Mouse (Mus musculus) spleen, postnatal 10 days (tissue): Measurements from ENCODE around the gene Pigw.
A peak's percentile ranks its signal among the peaks of the same experiment; 100 is the strongest.
"Not testable (repeated sequence)": the region's sequence is repeated elsewhere in the genome, so short reads cannot be mapped to it uniquely, and the experiment has no call there.

Source experiments
- DNase-seq, 2 experiments: peaks; one replicate each; pipeline ENCODE4 v3.0.0; 2021 to 2022; ENCODE audit warnings: low spot score in 2 of 2

The Pigw gene

GRCm38 (mm10) chr11:84879007-84879771 is 896 bp downstream of the Pigw start:
- DNase-seq, result no peak

GRCm38 (mm10) chr11:84876020-84876419 is 4.1 kb downstream of the Pigw start:
- not testable (repeated sequence) for DNase-seq

DNA sequence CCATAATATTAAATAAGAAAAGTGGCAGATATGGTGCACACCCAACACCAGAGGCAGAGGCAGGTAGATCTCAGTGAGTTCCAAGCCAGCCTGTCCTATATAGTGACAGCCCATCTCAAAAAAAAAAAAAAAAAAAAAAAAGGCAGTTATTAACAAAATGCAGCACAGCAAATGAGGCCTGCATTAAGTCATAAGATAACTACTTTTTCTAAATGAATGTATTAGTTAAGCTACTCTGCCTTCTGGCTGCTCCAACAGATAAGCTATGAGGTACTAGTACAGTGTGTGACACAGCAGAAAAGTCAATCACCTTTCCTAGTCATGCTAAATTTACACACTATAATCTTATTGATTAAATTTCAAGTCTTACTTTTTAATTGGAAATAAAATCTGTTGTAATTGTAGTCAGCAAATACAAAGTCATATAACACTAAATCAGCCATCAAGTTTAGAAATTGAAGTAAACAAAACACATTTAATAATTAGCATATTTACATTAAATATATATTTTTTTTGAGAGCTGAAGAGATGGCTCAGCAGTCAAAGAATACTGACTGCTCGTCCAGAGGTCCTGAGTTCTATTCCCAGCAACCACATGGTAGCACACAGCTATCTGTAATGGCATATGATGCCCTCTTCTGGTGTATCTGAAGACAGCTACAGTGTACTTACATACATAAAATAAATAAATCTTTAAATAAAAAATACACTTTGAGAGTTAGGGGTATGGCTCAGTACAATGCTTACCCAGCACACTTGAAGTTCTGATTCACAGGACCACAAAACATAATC is 6.8 kb downstream of the Pigw start:
- DNase-seq, result no peak

- DNase-seq, result no peak
Observed at GRCm38 (mm10) chr11:84871548-84872069, 8.5 kb downstream of the Pigw start.

DNA sequence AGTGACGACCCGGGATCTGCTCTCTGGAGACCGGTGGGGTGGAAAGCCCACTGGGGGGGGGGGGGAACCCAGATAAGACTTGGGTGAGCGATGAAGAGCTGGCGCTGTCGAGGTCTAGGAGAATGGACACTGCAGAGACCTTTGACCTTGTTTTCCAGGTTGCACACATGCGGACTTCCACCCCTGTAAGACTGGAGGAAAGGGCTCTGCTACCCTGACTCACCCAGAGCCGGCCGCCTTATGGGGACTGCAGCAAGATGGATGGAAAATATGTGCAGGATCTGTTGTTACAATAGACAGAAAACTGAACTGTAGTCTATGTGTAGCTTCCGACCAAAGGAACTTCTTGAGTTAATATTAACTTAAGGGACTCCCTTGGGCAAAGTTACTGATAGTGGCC is 9.0 kb downstream of the Pigw start:
- DNase-seq, result peak in 1 of 2 experiments; percentile 64

- DNase-seq, result peak; percentile 93 to 95
Observed at GRCm38 (mm10) chr11:84870337-84871043, 9.6 kb downstream of the Pigw start, which contains the start of gene Ggnbp2. TSS of gene Ggnbp2 (minus strand) at chr11:84870817.

- peak; percentile 86 to 95 for DNase-seq
Observed at GRCm38 (mm10) chr11:84869537-84870232, 10.4 kb downstream of the Pigw start.

GRCm38 (mm10) chr11:84868786-84869259 is 11.3 kb downstream of the Pigw start:
- no peak for DNase-seq

DNA sequence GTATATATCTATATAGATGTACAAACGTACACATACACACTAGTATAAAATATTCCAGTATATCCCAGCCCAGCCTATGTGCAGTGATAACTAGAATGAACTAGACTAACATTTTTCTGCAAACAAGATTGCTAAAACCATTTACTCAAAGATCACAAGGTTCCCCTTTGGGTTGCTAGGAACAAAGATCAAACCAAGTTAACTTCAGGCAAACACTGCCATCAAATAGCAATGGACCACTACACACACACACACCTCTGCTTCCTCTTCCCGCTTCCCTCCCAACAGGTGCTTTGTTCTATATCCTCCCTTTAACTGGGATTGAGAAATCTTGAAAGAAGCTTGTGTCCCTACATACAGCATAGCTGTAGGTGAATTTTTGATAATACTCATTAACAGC is 12.5 kb downstream of the Pigw start:
- DNase-seq, result no peak

GRCm38 (mm10) chr11:84865268-84865667 is 14.8 kb downstream of the Pigw start:
- DNase-seq, result no peak

GRCm38 (mm10) chr11:84855285-84855684 is 24.8 kb downstream of the Pigw start:
- no peak for DNase-seq

GRCm38 (mm10) chr11:84847475-84848090 is 32.5 kb downstream of the Pigw start:
- DNase-seq, result no peak

DNA sequence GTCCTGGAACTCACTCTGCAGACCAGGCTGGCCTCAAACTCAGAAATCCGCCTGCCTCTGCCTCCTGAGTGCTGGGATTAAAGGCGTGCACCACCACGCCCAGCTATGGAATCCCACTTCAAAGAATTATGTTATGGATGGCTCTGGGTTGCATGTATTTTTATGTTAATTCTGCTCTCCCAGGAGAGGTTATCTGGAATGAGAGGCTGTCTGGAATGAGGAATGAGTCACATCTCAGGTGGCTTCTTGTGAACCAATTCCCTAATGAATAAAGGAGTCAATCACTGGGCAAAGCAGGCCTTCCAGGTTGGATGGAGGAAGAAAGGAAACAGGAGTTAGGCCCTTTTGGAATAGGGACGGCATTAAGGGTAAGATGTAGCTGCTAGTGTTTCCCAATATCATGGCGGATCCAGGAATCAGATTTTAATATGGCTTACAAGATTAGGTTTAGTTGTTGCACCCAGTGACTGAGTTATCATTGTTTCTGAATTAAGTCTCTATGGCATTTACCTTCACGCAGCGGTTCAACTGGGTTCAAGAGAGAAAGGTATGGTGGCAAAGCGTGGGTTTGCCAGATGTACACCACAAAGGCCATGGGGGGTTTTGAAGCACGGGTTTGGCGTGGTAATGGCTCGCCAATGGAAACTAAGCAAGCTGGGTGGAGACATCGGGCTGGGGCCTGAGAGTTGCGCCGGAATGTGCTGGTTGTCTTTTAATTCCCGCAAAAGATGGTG is 33.2 kb downstream of the Pigw start:
- no peak for DNase-seq

DNA sequence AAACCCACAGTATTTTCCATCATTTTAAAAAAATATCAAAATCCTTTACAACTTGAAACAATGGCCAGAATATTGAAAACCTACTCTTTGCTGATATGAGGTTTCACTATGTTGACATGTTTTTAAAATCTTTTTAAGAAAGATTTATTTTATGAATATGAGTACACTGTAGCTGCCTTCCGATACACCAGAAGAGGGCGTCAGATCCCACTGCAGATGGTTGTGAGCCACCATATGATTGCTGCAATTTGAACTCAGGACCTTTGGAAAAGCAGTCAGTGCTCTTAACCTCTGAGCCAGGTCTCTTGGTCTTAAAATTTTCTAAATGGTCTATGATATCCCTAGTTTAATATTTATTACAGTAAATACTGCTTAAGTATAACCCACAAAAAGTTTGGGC is 40.8 kb downstream of the Pigw start:
- no peak for DNase-seq

DNA sequence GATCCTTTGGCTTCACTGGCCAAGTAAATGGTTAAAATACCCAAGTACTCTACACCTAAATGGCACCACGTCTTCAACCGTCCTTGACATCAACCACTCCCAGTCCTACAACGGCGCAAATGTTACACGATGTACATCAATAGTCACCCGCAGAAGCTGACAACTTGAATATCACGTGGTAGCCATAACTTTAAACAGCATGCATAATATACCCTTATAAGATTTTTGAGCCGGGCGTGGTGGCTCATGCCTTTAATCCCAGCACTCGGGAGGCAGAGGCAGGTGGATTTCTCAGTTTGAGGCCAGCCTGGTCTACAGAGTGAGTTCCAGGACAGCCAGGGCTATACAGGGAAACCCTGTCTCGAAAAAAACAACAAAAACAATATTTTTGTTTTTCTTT is 50.6 kb downstream of the Pigw start:
- not testable (repeated sequence) for DNase-seq

DNA sequence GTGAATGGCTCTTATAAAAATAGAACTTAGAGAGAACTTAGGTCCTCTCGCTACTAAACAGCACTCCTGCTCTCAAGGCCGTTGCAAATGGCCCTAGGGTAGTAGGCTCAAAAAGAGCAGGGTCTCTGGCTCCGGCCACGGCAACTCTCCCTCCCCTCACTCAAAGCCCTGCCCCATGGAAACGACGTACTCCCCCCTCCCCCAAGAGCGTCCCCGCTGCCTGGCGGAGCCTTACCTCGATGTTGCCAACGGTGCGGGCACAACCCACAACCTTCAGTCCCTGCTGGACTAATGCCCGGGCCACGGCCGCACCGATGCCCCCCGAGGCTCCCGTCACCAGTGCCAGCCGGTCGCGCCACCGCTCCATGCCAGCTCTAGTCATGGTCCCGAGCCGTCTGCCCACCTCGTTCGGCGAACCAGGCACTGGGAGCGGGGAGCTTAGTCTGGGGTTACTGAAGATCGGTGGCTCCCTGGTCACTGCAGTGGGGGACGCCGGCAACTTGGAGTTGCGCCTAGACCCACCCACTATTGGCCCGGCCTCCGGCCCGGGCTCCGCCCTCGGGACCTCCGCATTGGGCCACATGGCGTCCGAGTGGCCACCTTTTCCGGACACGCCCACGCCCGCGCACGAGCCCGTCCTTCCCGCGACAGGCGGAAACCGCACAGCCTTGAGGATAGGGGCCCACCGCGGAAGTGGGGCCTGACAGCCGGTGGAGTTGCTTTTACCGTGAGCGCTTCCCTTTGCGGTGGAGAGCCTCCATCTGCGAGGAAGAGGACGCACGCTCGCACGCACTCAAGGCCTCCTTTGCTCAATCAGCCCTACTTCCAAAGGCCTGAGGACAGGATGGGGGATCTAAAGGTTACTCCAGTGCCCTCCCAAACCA is 51.3 kb downstream of the Pigw start, which contains the start of gene Dhrs11:
Dhrs11 (minus strand) TSS at position 479 of the 884 bp plus-strand sequence.
- DNase-seq, result peak; percentile 89 to 95

DNA sequence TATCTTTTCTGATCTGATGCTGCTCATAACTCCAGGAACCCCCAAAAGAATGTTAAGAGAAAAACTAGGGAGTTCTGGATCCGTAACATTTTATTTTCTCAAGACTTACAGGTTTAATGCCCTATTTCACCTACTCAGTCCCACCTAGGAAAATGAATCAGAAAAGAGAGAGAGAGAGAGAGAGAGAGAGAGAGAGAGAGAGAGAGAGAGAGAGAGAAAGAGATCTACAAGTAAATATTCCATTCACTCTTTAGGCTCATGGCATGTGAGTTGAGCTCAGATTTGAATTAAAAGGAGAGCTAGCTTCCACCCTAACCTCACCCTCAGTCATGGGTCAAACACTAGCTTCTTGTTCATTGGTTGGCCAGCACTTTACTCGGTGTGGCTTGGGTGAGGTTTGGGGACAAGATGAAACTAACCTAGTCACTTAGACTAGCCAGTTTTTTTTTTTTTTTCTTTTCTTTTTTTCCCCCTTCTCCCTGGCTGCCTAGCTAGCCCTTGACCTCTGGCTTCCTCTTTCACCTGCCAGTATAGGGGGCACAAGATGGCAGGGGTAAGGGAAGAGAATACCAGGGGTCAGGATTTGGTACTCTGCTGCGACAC is 52.1 kb downstream of the Pigw start:
- DNase-seq, result peak; percentile 32 to 40

DNA sequence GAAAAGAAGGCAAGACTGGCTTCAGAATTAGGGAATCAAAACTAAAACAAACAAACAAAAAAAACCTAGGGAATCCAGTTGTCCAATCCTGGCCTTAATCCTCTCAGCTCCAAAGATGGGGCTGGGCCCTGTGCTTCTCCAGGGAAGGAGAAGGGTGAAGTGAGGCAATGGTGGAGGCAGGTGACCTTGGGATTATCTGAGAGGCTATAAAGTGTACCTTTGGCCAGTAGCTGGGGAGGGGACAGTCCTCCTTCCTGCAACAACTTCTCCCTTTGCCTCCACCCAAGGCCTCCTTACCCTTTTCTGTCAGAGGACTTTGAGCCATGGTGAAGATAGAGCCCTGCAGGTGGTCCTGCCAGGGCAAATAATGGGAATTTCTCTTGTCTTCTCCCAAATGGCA is 52.6 kb downstream of the Pigw start:
- DNase-seq, result peak; percentile 30 to 46
